Mouse (Mus musculus): ENCODE results near the gene Itgb3. TPM values are rescaled to one million over a fixed set of nuclear protein-coding genes. Genes with fewer than 3 reads are reported as not detected.

The Itgb3 gene
- total and polyA plus RNA-seq, 2 experiments from 2014 or later, result 1.0 to 1.7 TPM

- Histone ChIP-seq H3K9ac (replicated peaks; ENCODE audit: low read length) (no peak overlapping the region), H3K4me3 (ENCODE audit: low read length) (no peak overlapping the region), H3K36me3 (ENCODE audit: insufficient read depth, low read length) (no peaks in the 10 kb centered on the region), H3K4me1 (ENCODE audit: insufficient read depth, low read length) (no peaks in the 10 kb centered on the region), H3K4me2 (ENCODE audit: low read depth, low read length) (no peak overlapping the region), H3K27me3 (ENCODE audit: insufficient read depth, low read length) (no peaks in the 10 kb centered on the region), H3K9me3 (ENCODE audit: low read length) (no peaks in the 10 kb centered on the region), H3K27ac (no peak overlapping the region)
- no peak for TF ChIP-seq CTCF (IDR thresholded peaks at IDR 0.05; ENCODE audit: low read depth)
- 75% methylated on average over 6 of the region's 6 CpGs for WGBS
- ATAC-seq (no peak), DNase-seq (ENCODE audit: low spot score) (no peak)
Measured at GRCm38 (mm10) chr11:104618638-104619076, 10.9 kb downstream of the Itgb3 start.

- Histone ChIP-seq H3K4me2 (ENCODE audit: low read depth, low read length) (no peak overlapping the region), H3K9ac (replicated peaks; ENCODE audit: low read length) (no peak overlapping the region), H3K27ac (no peak overlapping the region), H3K4me3 (ENCODE audit: low read length) (no peak overlapping the region), H3K27me3 (ENCODE audit: insufficient read depth, low read length) (no peaks in the 10 kb centered on the region), H3K36me3 (ENCODE audit: insufficient read depth, low read length) (no peaks in the 10 kb centered on the region), H3K4me1 (ENCODE audit: insufficient read depth, low read length) (no peaks in the 10 kb centered on the region), H3K9me3 (ENCODE audit: low read length) (no peaks in the 10 kb centered on the region)
- WGBS, result 41% methylated on average over 13 of the region's 13 CpGs
- TF ChIP-seq CTCF (IDR thresholded peaks at IDR 0.05; ENCODE audit: low read depth), result no peak
- ATAC-seq (peak; percentile 66; the same call in 1 of the 2 replicates), DNase-seq (ENCODE audit: low spot score) (peak; percentile 40)
Measured at GRCm38 (mm10) chr11:104619084-104620022, 11.6 kb downstream of the Itgb3 start.

GRCm38 (mm10) chr11:104622040-104622962 is 14.5 kb downstream of the Itgb3 start:
- Histone ChIP-seq H3K36me3 (ENCODE audit: insufficient read depth, low read length) (no peaks in the 10 kb centered on the region), H3K9ac (replicated peaks; ENCODE audit: low read length) (no peak overlapping the region), H3K27ac (no peak overlapping the region), H3K9me3 (ENCODE audit: low read length) (no peaks in the 10 kb centered on the region), H3K4me2 (ENCODE audit: low read depth, low read length) (no peak overlapping the region), H3K4me1 (ENCODE audit: insufficient read depth, low read length) (no peaks in the 10 kb centered on the region), H3K4me3 (ENCODE audit: low read length) (no peak overlapping the region), H3K27me3 (ENCODE audit: insufficient read depth, low read length) (no peaks in the 10 kb centered on the region)
- ATAC-seq (no peak), DNase-seq (ENCODE audit: low spot score) (no peak)
- TF ChIP-seq CTCF (IDR thresholded peaks at IDR 0.05; ENCODE audit: low read depth), result no peak
- 43% methylated on average over 12 of the region's 12 CpGs for WGBS

GRCm38 (mm10) chr11:104624791-104625391 is 17.1 kb downstream of the Itgb3 start:
- WGBS, result 51% methylated on average over 6 of the region's 6 CpGs
- no peak overlapping the region for H3K4me2 ChIP-seq (ENCODE audit: low read depth, low read length)
- no peaks in the 10 kb centered on the region for H3K9me3 ChIP-seq (ENCODE audit: low read length)
- no peak overlapping the region for H3K27ac ChIP-seq
- H3K9ac ChIP-seq (replicated peaks; ENCODE audit: low read length), result no peak overlapping the region
- H3K27me3 ChIP-seq (ENCODE audit: insufficient read depth, low read length), result no peaks in the 10 kb centered on the region
- DNase-seq (ENCODE audit: low spot score) (no peak), ATAC-seq (no peak)
- no peak overlapping the region for H3K4me3 ChIP-seq (ENCODE audit: low read length)
- TF ChIP-seq CTCF (IDR thresholded peaks at IDR 0.05; ENCODE audit: low read depth), result no peak
- H3K4me1 ChIP-seq (ENCODE audit: insufficient read depth, low read length), result no peaks in the 10 kb centered on the region
- H3K36me3 ChIP-seq (ENCODE audit: insufficient read depth, low read length), result no peaks in the 10 kb centered on the region

GRCm38 (mm10) chr11:104625453-104626402 is 17.9 kb downstream of the Itgb3 start:
- Histone ChIP-seq H3K27ac (no peak overlapping the region), H3K36me3 (ENCODE audit: insufficient read depth, low read length) (no peaks in the 10 kb centered on the region), H3K4me1 (ENCODE audit: insufficient read depth, low read length) (no peaks in the 10 kb centered on the region), H3K9me3 (ENCODE audit: low read length) (no peaks in the 10 kb centered on the region), H3K4me2 (ENCODE audit: low read depth, low read length) (no peak overlapping the region), H3K9ac (replicated peaks; ENCODE audit: low read length) (no peak overlapping the region), H3K4me3 (ENCODE audit: low read length) (no peak overlapping the region), H3K27me3 (ENCODE audit: insufficient read depth, low read length) (no peaks in the 10 kb centered on the region)
- DNase-seq (ENCODE audit: low spot score), result peak; percentile 54
- peak; percentile 46 for ATAC-seq
- WGBS, result 47% methylated on average over 12 of the region's 12 CpGs
- TF ChIP-seq CTCF (IDR thresholded peaks at IDR 0.05; ENCODE audit: low read depth), result no peak
